Mouse (Mus musculus): ENCODE measurements around the gene Rrnad1.

Rrnad1 gene

GRCm38 (mm10) chr3:87949266-87949954 is 18.9 kb upstream of the Rrnad1 start:
- no peak for DNase-seq (ENCODE audit: extremely low read depth, low read depth, low spot score)

DNA sequence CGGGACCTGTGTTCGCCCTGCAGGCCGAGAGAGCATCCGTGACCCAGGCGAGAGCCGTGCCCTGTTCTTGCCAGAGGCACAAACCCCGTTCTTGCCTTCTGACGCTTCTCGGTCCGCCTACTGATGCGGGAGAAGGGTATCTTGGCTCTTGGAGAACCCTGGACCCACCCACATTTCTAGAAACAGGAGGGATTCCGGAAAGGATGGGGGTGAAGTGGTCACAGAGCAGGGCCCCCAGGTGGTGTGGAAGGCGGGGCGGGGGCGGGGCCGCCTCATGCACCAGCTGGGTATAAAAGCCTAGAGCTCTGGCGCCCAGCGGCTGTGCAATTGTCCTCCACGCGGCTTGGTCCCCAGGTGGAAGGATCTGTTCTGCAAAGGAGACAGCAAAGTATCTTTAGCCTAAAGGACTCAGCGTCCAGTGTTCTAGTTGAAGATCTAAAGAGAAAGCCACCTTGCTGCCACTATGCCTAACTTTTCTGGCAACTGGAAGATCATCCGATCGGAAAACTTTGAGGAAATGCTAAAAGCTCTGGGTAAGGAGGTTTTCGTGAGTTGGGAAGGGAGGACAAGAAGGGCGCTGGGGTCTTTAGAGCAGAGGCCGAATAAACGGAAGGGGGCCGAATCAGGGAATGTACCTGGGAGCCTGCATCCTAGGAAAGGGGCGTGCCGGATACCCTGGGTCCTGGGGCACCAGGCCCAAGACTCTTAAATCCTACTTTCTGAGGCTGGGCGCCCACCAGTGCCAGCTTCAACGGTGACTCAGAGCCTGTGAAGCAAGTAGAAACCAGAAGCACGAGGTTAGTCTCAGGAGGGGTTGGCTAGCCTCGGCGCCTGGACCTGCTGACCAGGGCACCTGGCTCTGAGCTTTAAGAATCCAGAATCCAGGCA is 18.1 kb upstream of the Rrnad1 start, which contains the start of gene Crabp2:
Crabp2 (plus strand) TSS at position 289 of the 888 bp plus-strand sequence.
- DNase-seq (ENCODE audit: extremely low read depth, low read depth, low spot score) = no peak

- DNase-seq (ENCODE audit: extremely low read depth, low read depth, low spot score) = no peak
Measured at GRCm38 (mm10) chr3:87947811-87948199, 17.3 kb upstream of the Rrnad1 start.

- DNase-seq (ENCODE audit: extremely low read depth, low read depth, low spot score) = no peak
Measured at GRCm38 (mm10) chr3:87947056-87947810, 16.7 kb upstream of the Rrnad1 start.

GRCm38 (mm10) chr3:87946541-87946860 is 16.0 kb upstream of the Rrnad1 start:
- DNase-seq (ENCODE audit: extremely low read depth, low read depth, low spot score) = no peak

DNA sequence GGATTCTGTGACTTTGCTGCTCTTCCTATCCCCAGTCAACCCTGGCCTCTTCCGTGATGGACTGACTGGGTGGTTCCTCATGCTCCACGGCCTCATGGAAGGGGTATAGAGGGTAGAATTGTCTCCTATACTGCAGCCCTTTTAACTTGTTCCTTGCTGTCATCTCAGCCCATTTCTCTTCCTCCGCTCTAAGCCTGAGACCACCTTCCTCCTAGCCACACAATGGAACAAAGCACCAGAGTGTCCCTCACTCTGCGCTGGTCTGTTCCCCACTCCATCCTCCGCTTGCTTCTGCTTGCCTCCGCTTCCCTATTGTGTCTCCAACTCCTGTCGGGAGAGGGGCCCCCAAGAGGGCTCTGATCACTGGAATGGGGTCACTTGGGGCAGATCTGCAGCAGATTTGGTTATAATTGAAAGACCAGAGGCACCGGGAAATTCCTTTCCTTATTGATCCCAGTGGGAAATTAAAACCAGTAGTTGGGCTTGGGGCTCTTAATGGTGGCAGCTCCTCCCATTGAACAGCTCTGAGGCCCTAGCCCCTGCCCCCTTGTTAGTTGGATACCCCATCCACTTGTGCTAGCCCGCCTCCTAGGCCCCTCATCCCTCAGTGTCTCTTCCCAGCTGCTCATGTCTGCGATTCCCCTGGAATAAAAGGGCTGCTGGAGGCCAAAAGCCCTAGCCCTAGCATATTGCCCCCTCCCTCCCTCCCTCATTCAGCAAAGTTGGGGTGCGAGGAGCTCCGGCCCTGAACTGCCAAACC is 15.4 kb upstream of the Rrnad1 start:
- no peak for DNase-seq (ENCODE audit: extremely low read depth, low read depth, low spot score)

- no peak for DNase-seq (ENCODE audit: extremely low read depth, low read depth, low spot score)
Measured at GRCm38 (mm10) chr3:87944838-87945600, 14.5 kb upstream of the Rrnad1 start.

DNA sequence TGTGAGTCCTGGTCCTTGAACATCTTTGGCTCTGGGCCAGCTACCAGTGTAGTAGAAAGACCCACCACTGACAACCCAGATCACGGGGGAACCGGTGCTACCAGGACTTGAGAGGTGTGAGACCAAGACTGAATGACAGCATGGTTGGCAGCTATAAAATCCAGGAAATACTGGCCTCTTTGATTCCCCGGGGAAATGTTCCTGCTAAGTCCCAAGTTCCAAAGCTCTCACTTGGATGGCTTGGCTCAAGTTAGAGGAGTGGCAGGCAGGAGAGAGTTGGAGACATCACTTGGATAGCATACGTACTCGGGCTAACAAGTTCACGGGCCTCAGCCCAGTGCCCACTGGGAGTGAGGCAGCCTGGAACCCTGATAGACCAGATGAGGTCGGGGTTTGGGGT is 13.1 kb upstream of the Rrnad1 start:
- DNase-seq (ENCODE audit: extremely low read depth, low read depth, low spot score) = no peak

DNA sequence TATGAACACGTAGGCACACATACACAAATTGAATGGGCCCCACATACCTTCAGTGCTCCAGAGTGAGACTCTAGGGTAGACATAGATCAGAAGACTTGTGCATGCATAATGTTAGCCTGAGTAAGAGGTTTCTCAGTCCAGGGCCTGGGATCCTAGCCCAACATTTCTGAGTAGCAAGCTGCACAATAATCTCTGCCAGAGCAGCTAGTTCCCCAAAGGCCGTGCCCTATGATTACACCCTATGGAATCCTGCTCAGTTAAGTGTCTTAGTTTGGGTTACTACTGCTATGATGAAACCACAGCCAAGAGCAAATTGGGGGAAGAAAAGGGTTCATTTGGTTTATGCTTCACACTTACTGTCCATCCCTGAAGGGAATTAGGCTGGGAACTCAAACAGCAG is 12.0 kb upstream of the Rrnad1 start:
- DNase-seq (ENCODE audit: extremely low read depth, low read depth, low spot score) = no peak

DNA sequence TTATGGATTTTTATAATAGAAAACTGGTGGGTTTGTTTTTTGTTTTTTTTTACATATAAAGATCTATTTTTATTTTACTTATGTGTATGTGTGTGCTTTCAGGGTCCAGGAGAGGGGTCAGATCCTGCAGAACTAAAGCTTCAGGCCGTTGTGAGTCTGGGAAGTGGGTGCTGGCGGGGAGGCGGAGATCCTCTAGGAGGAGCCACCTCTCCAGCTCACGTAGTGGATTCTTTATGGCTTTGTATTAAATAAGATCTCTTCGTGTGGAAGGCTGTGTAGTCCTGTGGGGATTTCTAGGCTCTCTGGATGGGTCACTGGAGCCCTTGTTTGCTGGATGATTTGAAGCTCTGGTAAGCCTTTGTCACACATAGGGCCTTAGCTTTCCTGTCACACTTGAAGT is 10.1 kb upstream of the Rrnad1 start:
- no peak for DNase-seq (ENCODE audit: extremely low read depth, low read depth, low spot score)

DNA sequence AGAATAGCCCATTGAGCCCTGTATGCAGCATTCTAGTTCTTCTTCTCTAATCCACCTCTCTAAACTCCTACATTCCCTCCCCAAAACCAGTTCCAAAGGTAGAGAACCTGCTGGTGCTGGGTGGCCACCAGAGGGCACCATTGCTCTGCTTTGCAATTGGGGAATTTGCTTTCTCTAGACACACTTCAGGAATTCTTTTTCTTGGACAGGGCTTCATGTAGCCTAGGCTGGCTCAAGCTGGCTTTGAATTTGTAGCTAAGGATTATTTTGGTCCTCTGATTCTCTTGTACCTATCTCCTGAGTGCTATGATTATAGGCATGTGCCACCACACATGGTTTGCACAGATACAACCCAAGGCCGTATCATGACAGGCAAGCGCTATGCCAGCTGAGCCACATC is 5.3 kb upstream of the Rrnad1 start:
- DNase-seq (ENCODE audit: extremely low read depth, low read depth, low spot score) = no peak

DNA sequence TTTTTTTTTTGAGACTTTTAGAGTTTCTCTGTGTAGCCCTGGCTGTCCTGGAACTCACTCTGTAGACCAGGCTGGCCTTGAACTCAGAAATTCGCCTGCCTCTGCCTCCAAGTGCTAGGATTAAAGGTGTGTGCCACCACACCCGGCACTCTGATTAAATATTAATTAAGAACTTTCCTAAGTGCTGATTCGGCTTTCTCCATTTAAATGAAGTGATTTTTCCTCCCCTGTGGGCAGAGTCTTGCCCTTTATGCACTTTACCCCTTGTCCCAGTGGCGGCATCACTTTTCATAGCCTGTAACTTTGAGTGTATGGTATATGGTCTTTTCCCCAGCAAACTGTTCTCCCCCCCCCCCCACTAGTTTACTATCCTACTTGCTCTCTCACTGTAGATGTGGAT is 4.7 kb upstream of the Rrnad1 start:
- DNase-seq (ENCODE audit: extremely low read depth, low read depth, low spot score) = no peak

GRCm38 (mm10) chr3:87934501-87934900 is 4.0 kb upstream of the Rrnad1 start:
- DNase-seq (ENCODE audit: extremely low read depth, low read depth, low spot score) = no peak

DNA sequence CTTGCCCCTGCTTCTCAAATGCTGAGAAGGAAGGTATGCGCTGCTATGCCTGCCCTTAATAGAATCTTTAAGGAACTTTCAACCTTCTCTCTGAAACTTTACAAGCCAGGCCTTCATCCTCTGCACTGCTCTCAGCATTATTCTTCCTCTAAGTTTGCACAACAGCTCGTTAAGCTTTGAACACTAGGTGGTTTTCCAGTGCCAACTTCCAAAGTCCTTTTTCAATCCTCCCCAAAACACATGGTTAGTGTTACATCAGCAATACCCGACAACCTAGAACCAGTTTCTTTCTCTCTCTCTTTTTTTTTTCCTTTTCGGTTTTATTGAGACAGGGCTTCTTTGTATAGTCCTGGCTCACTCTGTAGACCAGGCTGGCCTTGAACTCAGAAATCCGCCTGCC is 3.5 kb upstream of the Rrnad1 start:
- no peak for DNase-seq (ENCODE audit: extremely low read depth, low read depth, low spot score)

GRCm38 (mm10) chr3:87929341-87930077 is 1.0 kb downstream of the Rrnad1 start:
- DNase-seq (ENCODE audit: extremely low read depth, low read depth, low spot score) = no peak

DNA sequence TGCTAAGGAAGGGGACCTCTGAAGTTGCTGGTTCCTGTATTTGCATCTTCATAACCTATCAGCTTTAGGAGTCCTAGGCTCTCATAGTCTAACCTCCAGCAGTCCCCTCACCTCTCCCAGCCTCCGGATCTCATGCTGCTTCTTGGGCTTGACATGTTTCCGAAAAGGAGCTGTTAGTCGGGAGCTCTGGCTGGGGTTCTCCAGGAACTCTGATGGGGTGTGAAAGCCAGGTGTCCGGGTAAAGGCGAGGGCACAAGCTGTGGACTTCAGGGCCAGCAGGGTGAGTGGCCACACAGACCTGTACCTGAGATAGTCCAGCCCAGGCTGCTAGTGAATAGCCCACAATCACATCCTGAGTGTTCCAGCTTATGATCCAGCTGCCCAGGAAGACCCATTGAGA is 3.1 kb downstream of the Rrnad1 start:
- DNase-seq (ENCODE audit: extremely low read depth, low read depth, low spot score) = no peak

DNA sequence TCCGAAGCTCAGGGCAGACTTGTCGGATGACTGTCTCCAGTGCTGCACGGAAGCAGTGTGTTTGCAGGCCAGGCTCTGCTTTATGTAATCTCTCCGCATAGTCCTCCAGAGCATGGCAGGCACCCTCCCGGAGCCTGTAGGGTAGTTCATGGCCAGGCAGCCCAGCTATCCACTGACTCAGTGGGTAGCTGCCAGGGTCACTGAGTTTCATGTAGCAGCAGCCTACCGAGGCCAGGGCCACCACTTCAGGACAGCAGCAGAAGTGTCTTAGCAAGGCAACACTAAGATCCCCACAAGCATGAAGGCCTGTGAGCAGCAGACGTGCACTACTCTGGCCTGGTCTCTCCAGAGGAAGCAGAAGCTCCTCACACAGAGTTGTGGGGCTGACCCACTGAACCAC is 5.5 kb downstream of the Rrnad1 start:
- no peak for DNase-seq (ENCODE audit: extremely low read depth, low read depth, low spot score)

DNA sequence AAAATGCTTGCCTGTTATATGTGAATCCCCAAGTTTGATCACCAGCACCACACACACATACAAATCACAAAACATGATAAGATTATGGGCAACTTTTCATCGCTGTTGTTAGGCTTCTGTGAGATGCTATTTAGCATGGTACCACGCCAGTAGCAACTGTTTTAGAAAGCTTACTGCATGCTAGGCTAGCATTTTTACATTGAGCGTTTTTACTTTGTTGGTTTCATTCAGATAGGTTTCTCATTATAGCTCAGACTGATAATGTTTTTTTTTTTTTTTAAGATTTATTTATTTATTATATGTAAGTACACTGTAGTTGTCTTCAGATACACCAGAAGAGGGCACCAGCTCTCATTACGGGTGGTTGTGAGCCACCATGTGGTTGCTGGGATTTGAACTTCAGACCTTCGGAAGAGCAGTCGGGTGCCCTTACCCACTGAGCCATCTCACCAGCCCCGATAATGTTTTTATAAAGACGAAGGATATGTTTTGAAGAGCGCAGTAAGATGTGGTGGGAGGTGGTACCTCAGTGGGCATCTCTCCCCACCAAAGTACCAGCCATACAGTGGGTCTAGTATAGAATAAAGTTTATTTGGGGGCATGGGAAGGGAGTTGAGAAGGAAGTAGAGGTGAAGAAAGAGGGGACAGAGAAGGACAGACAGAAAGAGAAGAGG is 10.1 kb downstream of the Rrnad1 start:
- DNase-seq (ENCODE audit: extremely low read depth, low read depth, low spot score) = no peak
